Mouse (Mus musculus) heart, postnatal 0 days (tissue): ENCODE measurements around the gene Arhgap29. TPM values are rescaled to one million over a fixed set of nuclear protein-coding genes. Genes with fewer than 3 reads are reported as not detected.
A peak's percentile ranks its signal among the peaks of the same experiment; 100 is the strongest.

ENCODE experiments used
- ATAC-seq: fragments of 200-750 bp; cut with Nextera tagmentation; 2 replicates; pipeline ENCODE4 v1.8.0; 2017; ENCODE audit warnings: low read depth, moderate number of reproducible peaks, moderate library complexity; ENCODE audit not compliant: insufficient read depth
- DNase-seq: peaks from one replicate; pipeline ENCODE4 v3.0.0-alpha.2; 2016; ENCODE audit warnings: low spot score
- H3K27ac ChIP-seq: fragments of 300-500 bp; sonication (generic); 2 replicates; pipeline ENCODE4 v1.5.1; 2014; ENCODE audit warnings: low read depth, mild to moderate bottlenecking
- H3K27me3 ChIP-seq: fragments of 300-500 bp; sonication (generic); 2 replicates; pipeline ENCODE4 v1.6.1; 2014; ENCODE audit warnings: low read length, mixed read lengths; ENCODE audit not compliant: control insufficient read depth, insufficient read depth
- H3K36me3 ChIP-seq: fragments of 300-500 bp; sonication (generic); replicated peaks from 2 replicates; pipeline ENCODE4 v1.6.1; 2014; ENCODE audit warnings: low read length, mixed read lengths; ENCODE audit not compliant: control insufficient read depth, insufficient read depth
- H3K4me1 ChIP-seq: fragments of 300-500 bp; sonication (generic); 2 replicates; pipeline ENCODE4 v1.6.1; 2014; ENCODE audit warnings: antibody characterized with exemption; ENCODE audit not compliant: control insufficient read depth, insufficient read depth
- H3K4me2 ChIP-seq: fragments of 300-500 bp; sonication (generic); 2 replicates; pipeline ENCODE4 v1.6.1; 2014; ENCODE audit warnings: low read depth, mild to moderate bottlenecking, low read length, moderate library complexity
- H3K4me3 ChIP-seq: fragments of 300-500 bp; sonication (generic); 2 replicates; pipeline ENCODE4 v1.5.1; 2014; ENCODE audit warnings: low read depth, low read length
- H3K9ac ChIP-seq: fragments of 300-500 bp; sonication (generic); replicated peaks from 2 replicates; pipeline ENCODE4 v1.6.1; 2014; ENCODE audit warnings: low read depth, low read length, mixed read lengths
- H3K9me3 ChIP-seq: fragments of 300-500 bp; sonication (generic); replicated peaks from 2 replicates; pipeline ENCODE4 v1.6.1; 2016; ENCODE audit warnings: low read length; ENCODE audit not compliant: control insufficient read depth
- CTCF ChIP-seq: IDR thresholded peaks from 2 replicates; pipeline ENCODE4 v1.5.1; 2016; ENCODE audit warnings: antibody characterized with exemption, control low read depth, low read depth
- EP300 ChIP-seq: IDR thresholded peaks from 2 replicates; pipeline ENCODE4 v1.6.1; 2016; ENCODE audit warnings: antibody characterized with exemption, low read depth
- WGBS: fragments of 180-500 bp; shearing (Covaris S2); extraction: QIAGEN DNeasy Blood & Tissue Kit; methylation state at CpG from one replicate; pipeline ENCODE4 v1.1.7; 2014; 5-methylcytosine and 5-hydroxymethylcytosine counted together
- polyA plus RNA-seq: library from polyadenylated mRNA; unstranded; fragments of >200 nt; fragmentation: Nextera tagmentation; extraction: Ambion mirVana; gene quantifications from 2 replicates; pipeline ENCODE4 v1.2.1, GENCODE M21; 2015
- total RNA-seq: library from RNA; depleted of rRNA; stranded (reverse); fragments of >200 nt; gene quantifications from 2 replicates; pipeline ENCODE4 v1.2.3, GENCODE M21; 2014; ENCODE audit warnings: low replicate concordance

Gene Arhgap29
- total and polyA plus RNA-seq, 2 experiments from 2014 or later, result 29.5 to 80.9 TPM

DNA sequence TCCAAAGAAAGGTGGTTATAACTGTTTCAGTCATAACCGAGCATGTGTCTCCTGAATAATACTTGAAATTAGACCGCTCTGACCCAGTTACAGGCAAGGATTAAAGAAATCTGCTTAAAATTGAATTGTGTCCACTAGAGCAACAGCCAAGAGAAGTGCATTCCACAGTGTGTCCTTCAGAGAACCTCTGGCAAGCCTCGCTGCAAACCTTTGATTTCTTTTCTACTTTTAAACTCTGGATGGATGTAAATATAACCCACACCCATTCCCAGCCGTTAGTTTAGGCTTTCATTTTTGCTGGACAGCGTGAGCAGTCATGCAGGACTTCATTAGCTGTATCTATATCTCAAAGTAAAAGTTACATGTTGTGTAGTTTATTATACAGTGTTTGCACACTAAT lies 74.3 kb downstream of the Arhgap29 start:
- H3K36me3 ChIP-seq, result no peaks in the 10 kb centered on the region
- no peaks in the 10 kb centered on the region for H3K27me3 ChIP-seq
- H3K9me3 ChIP-seq, result no peaks in the 10 kb centered on the region
- H3K27ac ChIP-seq, result peak overlapping the region; percentile 76
- 30% methylated on average over 5 of the region's 5 CpGs for WGBS
- peak; percentile 78 for ATAC-seq
- peaks cover 15% of the 10 kb centered on the region for H3K4me1 ChIP-seq
- H3K9ac ChIP-seq, result no peak overlapping the region; the same call in 1 of the 2 replicates
- peak overlapping the region; percentile 40 for H3K4me2 ChIP-seq
- TF ChIP-seq EP300 (no peak), CTCF (no peak)
- peak; percentile 72 for DNase-seq
- peak overlapping the region; percentile 10; the same call in 1 of the 2 replicates for H3K4me3 ChIP-seq

DNA sequence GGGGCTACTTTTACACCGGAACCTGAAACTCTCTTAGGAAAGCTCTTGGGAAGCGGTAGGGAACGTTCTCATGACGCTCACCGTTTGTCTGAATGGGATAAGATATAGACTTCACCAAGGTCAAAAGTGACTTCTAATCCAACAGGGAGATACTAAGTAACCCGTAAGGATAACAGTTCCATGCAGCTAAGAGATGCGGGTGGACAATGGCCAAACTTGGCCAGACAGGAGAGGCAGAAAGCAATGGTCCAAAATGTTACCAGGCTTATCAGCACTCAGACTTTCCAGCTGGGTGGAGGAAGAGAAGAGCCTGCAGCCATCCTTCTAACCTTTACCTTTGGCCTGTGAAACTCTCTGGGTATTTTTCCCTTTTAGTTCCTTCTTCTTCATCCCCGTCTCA lies 75.4 kb downstream of the Arhgap29 start:
- 53% methylated on average over 8 of the region's 8 CpGs for WGBS
- Histone ChIP-seq H3K27ac (peak overlapping the region; percentile 76), H3K27me3 (no peaks in the 10 kb centered on the region), H3K4me1 (peaks cover 15% of the 10 kb centered on the region), H3K4me2 (no peak overlapping the region), H3K9ac (no peak overlapping the region), H3K4me3 (no peak overlapping the region), H3K9me3 (no peaks in the 10 kb centered on the region), H3K36me3 (no peaks in the 10 kb centered on the region)
- no peak for DNase-seq
- no peak for ATAC-seq
- TF ChIP-seq CTCF (no peak), EP300 (no peak)

DNA sequence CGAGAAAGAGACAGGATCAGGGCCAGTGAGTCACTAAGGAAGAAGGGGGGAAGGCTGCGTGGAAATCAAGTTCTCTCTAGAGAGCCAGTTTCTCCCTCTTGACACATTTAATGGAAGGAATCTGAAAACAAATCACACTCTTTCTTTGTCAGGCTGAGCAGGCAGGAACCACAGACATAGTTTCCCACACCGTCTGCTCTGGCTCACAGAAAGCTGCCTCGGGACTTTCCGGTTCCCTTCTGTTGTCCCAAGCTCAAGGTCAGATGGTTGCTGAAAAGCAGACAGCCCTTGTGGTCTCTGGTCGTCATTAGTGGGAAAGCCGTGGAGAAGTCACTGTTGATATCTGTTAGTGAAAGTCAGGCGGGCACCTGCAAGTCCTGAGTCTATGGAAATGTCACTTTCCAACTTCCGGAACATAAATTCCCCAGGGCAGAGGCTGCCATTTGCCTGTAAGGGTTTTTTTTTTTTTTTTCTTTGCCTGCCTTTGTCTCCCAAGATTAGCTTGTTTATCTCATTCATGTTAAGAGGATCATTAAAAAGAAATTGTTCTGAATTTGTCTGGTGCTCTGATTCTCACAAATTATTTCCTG lies 81.0 kb downstream of the Arhgap29 start:
- H3K9me3 ChIP-seq, result no peaks in the 10 kb centered on the region
- no peaks in the 10 kb centered on the region for H3K36me3 ChIP-seq
- no peaks in the 10 kb centered on the region for H3K27me3 ChIP-seq
- DNase-seq (peak; percentile 48), ATAC-seq (peak; percentile 27)
- peaks cover 15% of the 10 kb centered on the region for H3K4me1 ChIP-seq
- H3K4me3 ChIP-seq, result no peak overlapping the region
- TF ChIP-seq CTCF (no peak), EP300 (peak; percentile 50; the same call in 1 of the 2 replicates)
- H3K9ac ChIP-seq, result no peak overlapping the region
- H3K27ac ChIP-seq, result peak overlapping the region; percentile 83
- 22% methylated on average over 9 of the region's 9 CpGs for WGBS
- no peak overlapping the region for H3K4me2 ChIP-seq

DNA sequence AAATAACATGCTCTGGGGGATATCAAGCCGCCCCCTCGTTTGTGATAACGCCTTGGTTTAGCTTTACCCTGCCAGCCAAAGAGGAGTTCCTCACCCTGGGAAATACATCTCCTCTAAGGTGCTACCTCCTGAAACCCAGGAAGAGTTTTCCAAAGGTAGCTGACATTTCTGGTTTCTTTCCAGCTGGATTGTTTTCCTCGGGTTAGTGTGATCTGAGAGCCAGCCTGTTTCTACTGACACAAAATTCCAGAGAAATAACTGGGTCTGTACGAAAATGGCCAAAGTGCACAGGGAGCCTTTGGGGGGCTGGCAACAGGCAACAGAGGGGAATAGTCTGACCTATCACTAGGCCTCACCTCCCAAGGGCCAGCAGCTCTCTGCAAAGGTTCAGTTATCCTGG lies 81.9 kb downstream of the Arhgap29 start:
- peaks cover 15% of the 10 kb centered on the region for H3K4me1 ChIP-seq
- no peaks in the 10 kb centered on the region for H3K9me3 ChIP-seq
- no peaks in the 10 kb centered on the region for H3K36me3 ChIP-seq
- H3K27me3 ChIP-seq, result no peaks in the 10 kb centered on the region
- ATAC-seq, result no peak
- H3K9ac ChIP-seq, result no peak overlapping the region
- no peak overlapping the region for H3K4me2 ChIP-seq
- TF ChIP-seq CTCF, result no peak
- no peak for TF ChIP-seq EP300
- H3K27ac ChIP-seq, result peak overlapping the region; percentile 83; the same call in 1 of the 2 replicates
- no peak for DNase-seq
- 53% methylated on average over 5 of the region's 5 CpGs for WGBS
- no peak overlapping the region for H3K4me3 ChIP-seq

GRCm38 (mm10) chr3:122035092-122035491 lies 82.8 kb downstream of the Arhgap29 start:
- H3K9me3 ChIP-seq, result no peaks in the 10 kb centered on the region
- no peak for DNase-seq
- 68% methylated on average over 3 of the region's 3 CpGs for WGBS
- TF ChIP-seq EP300 (no peak), CTCF (no peak)
- no peak overlapping the region for H3K4me2 ChIP-seq
- H3K9ac ChIP-seq, result no peak overlapping the region
- no peak for ATAC-seq
- H3K4me3 ChIP-seq, result no peak overlapping the region
- no peaks in the 10 kb centered on the region for H3K27me3 ChIP-seq
- no peaks in the 10 kb centered on the region for H3K36me3 ChIP-seq
- H3K27ac ChIP-seq, result no peak overlapping the region
- peaks cover 15% of the 10 kb centered on the region for H3K4me1 ChIP-seq

DNA sequence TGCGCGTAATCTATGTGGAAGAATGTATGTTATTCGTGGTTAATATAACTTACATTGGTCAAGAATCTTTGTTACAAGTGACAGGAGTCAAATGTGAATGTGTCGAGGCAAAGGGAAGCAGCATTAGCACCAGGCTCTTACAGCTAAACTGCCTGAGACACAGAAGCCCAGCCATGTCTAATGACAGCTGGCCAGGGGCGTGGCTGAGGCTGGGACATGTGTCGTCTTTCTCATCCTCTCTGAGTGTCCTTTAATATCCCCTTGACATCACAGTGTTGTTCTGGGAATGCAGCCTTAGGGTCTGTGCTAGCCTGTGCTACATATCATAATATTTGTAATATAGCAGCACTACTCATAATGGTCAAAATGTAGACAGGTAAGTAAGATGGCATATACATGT lies 88.2 kb downstream of the Arhgap29 start:
- no peak for DNase-seq
- H3K4me3 ChIP-seq, result no peak overlapping the region
- H3K4me1 ChIP-seq, result peaks cover 16% of the 10 kb centered on the region
- H3K9ac ChIP-seq, result no peak overlapping the region
- 76% methylated on average over 6 of the region's 6 CpGs for WGBS
- H3K36me3 ChIP-seq, result no peaks in the 10 kb centered on the region
- TF ChIP-seq EP300, result no peak
- no peak for TF ChIP-seq CTCF
- no peaks in the 10 kb centered on the region for H3K27me3 ChIP-seq
- no peak overlapping the region for H3K27ac ChIP-seq
- H3K4me2 ChIP-seq, result no peak overlapping the region
- no peaks in the 10 kb centered on the region for H3K9me3 ChIP-seq
- ATAC-seq, result no peak
